ENCODE assay signal across 1 mouse cellular context in the genomic region with DNA sequence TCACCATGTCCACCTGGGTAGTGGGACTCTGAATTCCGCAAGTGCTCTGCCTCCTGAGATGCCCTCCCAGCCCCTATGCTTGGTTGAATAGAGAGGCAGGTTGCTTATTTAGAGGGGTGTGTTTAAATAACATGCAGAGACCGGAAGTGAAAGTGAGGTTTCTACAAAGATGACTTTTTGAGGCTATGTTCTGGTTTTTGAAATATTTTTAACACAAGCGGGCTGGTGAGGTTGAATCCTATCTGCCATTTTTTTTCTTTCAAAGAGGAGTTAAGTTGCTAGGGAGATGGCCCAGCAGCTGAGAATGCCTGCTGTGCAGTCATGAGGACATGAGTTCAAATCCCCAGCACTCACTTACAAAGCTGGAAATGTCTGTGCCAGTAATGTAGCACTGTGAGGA.
TF ChIP-seq lines count a peak whose summit lies in the region.

No protein-coding gene starts in this region.

TF ChIP-seq in CH12.LX, 34 proteins besides CTCF, POLR2A, EP300 and RAD21 (continued from another document):
- peak; percentile 63; the same call in 1 of the 2 replicates for TF ChIP-seq MEF2A (IDR thresholded peaks at IDR 0.05; ENCODE audit: borderline replicate concordance, low read depth, low read length)
- TF ChIP-seq MXI1 (IDR thresholded peaks at IDR 0.05; ENCODE audit: low read depth, low read length): no peak
- TF ChIP-seq UBTF (IDR thresholded peaks at IDR 0.05; ENCODE audit: low read depth, low read length): no peak
- peak; percentile 68 for TF ChIP-seq ZNF384 (IDR thresholded peaks at IDR 0.05; ENCODE audit: low read depth, low read length)
- TF ChIP-seq ELF1 (IDR thresholded peaks at IDR 0.05; ENCODE audit: low read depth, low read length): 0 out of 2 replicates have a peak, but pooled peaks have one; percentile 7
TF ChIP-seq in CH12.LX: peak in this region for 6.
